Mouse (Mus musculus) heart, postnatal 0 days (tissue): ENCODE results near the gene 2410004B18Rik.

ENCODE experiments used
- CTCF ChIP-seq: IDR thresholded peaks from 2 replicates; pipeline ENCODE4 v1.5.1; 2016; ENCODE audit warnings: antibody characterized with exemption, control low read depth, low read depth
- EP300 ChIP-seq: IDR thresholded peaks from 2 replicates; pipeline ENCODE4 v1.6.1; 2016; ENCODE audit warnings: antibody characterized with exemption, low read depth

DNA sequence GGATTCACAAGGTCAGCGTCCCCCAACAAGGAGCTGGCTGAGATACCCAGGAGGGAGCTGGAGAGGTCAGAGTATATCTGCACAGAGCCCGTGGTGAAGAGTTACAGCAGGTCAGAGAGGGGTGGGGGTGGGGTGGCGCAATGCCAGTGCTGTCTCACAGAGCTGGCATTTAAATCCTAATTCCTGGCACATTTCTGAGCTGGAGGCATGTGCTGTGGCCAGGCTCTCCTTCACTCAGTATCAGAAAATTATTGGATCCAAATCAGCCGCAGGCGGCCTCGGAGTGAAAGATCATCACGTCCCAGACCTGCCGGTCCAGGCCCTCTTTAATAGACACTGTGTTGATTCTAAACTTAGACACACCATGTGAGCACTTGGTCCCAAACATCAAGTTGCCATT, 38.0 kb upstream of the 2410004B18Rik start:
- no peak for TF ChIP-seq CTCF
- peak; percentile 59; the same call in 1 of the 2 replicates for TF ChIP-seq EP300
